Mouse (Mus musculus) olfactory bulb, adult 2 months (tissue): Measurements from ENCODE around the gene Rcbtb2.

ENCODE experiments used
- CTCF ChIP-seq: fragments of 200-500 bp; IDR thresholded peaks from 2 replicates; pipeline ENCODE4 v1.5.1; 2012; ENCODE audit warnings: low read depth, mild to moderate bottlenecking, low read length, moderate library complexity; ENCODE audit not compliant: insufficient read depth
- POLR2A ChIP-seq: fragments of 200-500 bp; IDR thresholded peaks from 2 replicates; pipeline ENCODE4 v1.6.1; 2012; ENCODE audit warnings: mild to moderate bottlenecking, low read depth, low read length, moderate library complexity; ENCODE audit not compliant: insufficient read depth

GRCm38 (mm10) chr14:73145531-73145930, 22.7 kb downstream of the Rcbtb2 start:
- TF ChIP-seq CTCF (no peak), POLR2A (no peak)
